Mouse (Mus musculus): ENCODE data around the gene Hspa8.
"Not testable (repeated sequence)": the region's sequence is repeated elsewhere in the genome, so short reads cannot be mapped to it uniquely, and the experiment has no call there.

Hspa8 gene

GRCm38 (mm10) chr9:40784374-40784967, 16.3 kb upstream of the Hspa8 start:
- no peak for DNase-seq (ENCODE audit: low read depth, low spot score)

GRCm38 (mm10) chr9:40785452-40785851, 15.3 kb upstream of the Hspa8 start:
- DNase-seq (ENCODE audit: low read depth, low spot score) = no peak

GRCm38 (mm10) chr9:40786820-40787219, 14.0 kb upstream of the Hspa8 start:
- DNase-seq (ENCODE audit: low read depth, low spot score) = not testable (repeated sequence)

- DNase-seq (ENCODE audit: low read depth, low spot score) = no peak
Measured at GRCm38 (mm10) chr9:40791864-40792633, 8.7 kb upstream of the Hspa8 start.

- DNase-seq (ENCODE audit: low read depth, low spot score) = no peak
Measured at GRCm38 (mm10) chr9:40793581-40793980, 7.2 kb upstream of the Hspa8 start.

GRCm38 (mm10) chr9:40794251-40794650, 6.5 kb upstream of the Hspa8 start:
- DNase-seq (ENCODE audit: low read depth, low spot score) = no peak

GRCm38 (mm10) chr9:40794926-40795325, 5.9 kb upstream of the Hspa8 start:
- no peak for DNase-seq (ENCODE audit: low read depth, low spot score)

GRCm38 (mm10) chr9:40795562-40795961, 5.2 kb upstream of the Hspa8 start:
- DNase-seq (ENCODE audit: low read depth, low spot score) = no peak

- DNase-seq (ENCODE audit: low read depth, low spot score) = no peak
Measured at GRCm38 (mm10) chr9:40796054-40796453, 4.7 kb upstream of the Hspa8 start.

GRCm38 (mm10) chr9:40798247-40798960, 2.4 kb upstream of the Hspa8 start:
- DNase-seq (ENCODE audit: low read depth, low spot score) = no peak

GRCm38 (mm10) chr9:40799112-40799511, 1.7 kb upstream of the Hspa8 start:
- no peak for DNase-seq (ENCODE audit: low read depth, low spot score)

GRCm38 (mm10) chr9:40799837-40800501, 815 bp upstream of the Hspa8 start:
- DNase-seq (ENCODE audit: low read depth, low spot score) = peak; percentile 28

GRCm38 (mm10) chr9:40801614-40802532, 1.1 kb downstream of the Hspa8 start:
- DNase-seq (ENCODE audit: low read depth, low spot score) = not testable (repeated sequence)

GRCm38 (mm10) chr9:40802533-40802875, 1.7 kb downstream of the Hspa8 start:
- not testable (repeated sequence) for DNase-seq (ENCODE audit: low read depth, low spot score)

GRCm38 (mm10) chr9:40804576-40804975, 3.8 kb downstream of the Hspa8 start:
- DNase-seq (ENCODE audit: low read depth, low spot score) = not testable (repeated sequence)

- peak; percentile 76 for DNase-seq (ENCODE audit: low read depth, low spot score)
Measured at GRCm38 (mm10) chr9:40805263-40805662, 4.5 kb downstream of the Hspa8 start.

GRCm38 (mm10) chr9:40806440-40807288, 5.9 kb downstream of the Hspa8 start:
- peak; percentile 52 for DNase-seq (ENCODE audit: low read depth, low spot score)

- DNase-seq (ENCODE audit: low read depth, low spot score) = no peak
Measured at GRCm38 (mm10) chr9:40807289-40807920, 6.6 kb downstream of the Hspa8 start.

- no peak for DNase-seq (ENCODE audit: low read depth, low spot score)
Measured at GRCm38 (mm10) chr9:40808061-40808906, 7.5 kb downstream of the Hspa8 start.

Measured in retina, postnatal 7 days (tissue).